Mouse (Mus musculus) adrenal gland, postnatal 36 days (tissue): Measurements from ENCODE around the gene Tmem260. TPM values are rescaled to one million over a fixed set of nuclear protein-coding genes. Genes with fewer than 3 reads are reported as not detected.
"Not testable (repeated sequence)": the region's sequence is repeated elsewhere in the genome, so short reads cannot be mapped to it uniquely, and the experiment has no call there.

Experiments
- DNase-seq, 2 experiments: peaks; one replicate each; pipeline ENCODE4 v3.0.0; 2021; ENCODE audit warnings: mixed read lengths in 1 of 2
- long read RNA-seq, 2 experiments: library from polyadenylated mRNA; stranded (forward); transcript quantifications; one replicate each; pipeline ENCODE4 v2.0.0; 2021; ENCODE audit warnings: borderline sequencing depth in 2 of 2
- total RNA-seq, 2 experiments: library from RNA; stranded (reverse); gene quantifications; 2 replicates each; pipeline ENCODE4 v1.2.3; 2021

The Tmem260 gene
- total RNA-seq = 10 to 100 TPM; 31.1 to 34.0 TPM
- long read RNA-seq, experiment 1, full-length matches to known transcripts = 11 of 13 reads
- long read RNA-seq, experiment 1, partial matches to known transcripts = 1 of 13 reads
- long read RNA-seq, experiment 1, other reads (novel, unspliced or antisense) = 1 of 13 reads
- long read RNA-seq, experiment 2, full-length matches to known transcripts = 3 of 6 reads
- long read RNA-seq, experiment 2, partial matches to known transcripts = 2 of 6 reads
- long read RNA-seq, experiment 2, other reads (novel, unspliced or antisense) = 1 of 6 reads

- DNase-seq = peak; percentile 91 to 94
These were observed at the start of gene Tmem260 for GRCm38 (mm10) chr14:48445984-48446683. Gene Tmem260 (plus strand): TSS chr14:48446124.

GRCm38 (mm10) chr14:48406086-48406485, 39.8 kb upstream of the Tmem260 start:
- DNase-seq = no peak

GRCm38 (mm10) chr14:48417064-48417463, 28.9 kb upstream of the Tmem260 start:
- no peak for DNase-seq

- DNase-seq = no peak
These were observed 27.7 kb upstream of the Tmem260 start for GRCm38 (mm10) chr14:48418264-48418663.

GRCm38 (mm10) chr14:48418672-48419071, 27.3 kb upstream of the Tmem260 start:
- DNase-seq = no peak

GRCm38 (mm10) chr14:48421476-48421875, 24.4 kb upstream of the Tmem260 start:
- DNase-seq = no peak

- peak; percentile 82 to 83 for DNase-seq
These were observed 23.9 kb upstream of the Tmem260 start for GRCm38 (mm10) chr14:48421996-48422395.

GRCm38 (mm10) chr14:48422436-48422835, 23.5 kb upstream of the Tmem260 start:
- DNase-seq = peak; percentile 9 to 20

- no peak for DNase-seq
These were observed 23.0 kb upstream of the Tmem260 start for GRCm38 (mm10) chr14:48422901-48423300.

- no peak for DNase-seq
These were observed 13.9 kb upstream of the Tmem260 start for GRCm38 (mm10) chr14:48431978-48432377.

- peak; percentile 52 to 63 for DNase-seq
These were observed 2.1 kb upstream of the Tmem260 start for GRCm38 (mm10) chr14:48443796-48444195.

GRCm38 (mm10) chr14:48451966-48452407, 6.1 kb downstream of the Tmem260 start:
- no peak for DNase-seq

- no peak for DNase-seq
These were observed 7.5 kb downstream of the Tmem260 start for GRCm38 (mm10) chr14:48453411-48453810.

- DNase-seq = no peak
These were observed 10.6 kb downstream of the Tmem260 start for GRCm38 (mm10) chr14:48456305-48457092.

- no peak for DNase-seq
These were observed 11.5 kb downstream of the Tmem260 start for GRCm38 (mm10) chr14:48457288-48457938.

- DNase-seq = peak in 1 of 2 experiments; percentile 24
These were observed 13.0 kb downstream of the Tmem260 start for GRCm38 (mm10) chr14:48458901-48459300.

- DNase-seq = no peak
These were observed 22.4 kb downstream of the Tmem260 start for GRCm38 (mm10) chr14:48468339-48468738.

- DNase-seq = no peak
These were observed 25.0 kb downstream of the Tmem260 start for GRCm38 (mm10) chr14:48470742-48471487.

- no peak for DNase-seq
These were observed 26.3 kb downstream of the Tmem260 start for GRCm38 (mm10) chr14:48472179-48472578.

GRCm38 (mm10) chr14:48475370-48475769, 29.4 kb downstream of the Tmem260 start:
- DNase-seq = no peak

- not testable (repeated sequence) for DNase-seq
These were observed 29.9 kb downstream of the Tmem260 start for GRCm38 (mm10) chr14:48475834-48476233.
